8 mouse cellular contexts compared by ENCODE assay signal in the genomic region with DNA sequence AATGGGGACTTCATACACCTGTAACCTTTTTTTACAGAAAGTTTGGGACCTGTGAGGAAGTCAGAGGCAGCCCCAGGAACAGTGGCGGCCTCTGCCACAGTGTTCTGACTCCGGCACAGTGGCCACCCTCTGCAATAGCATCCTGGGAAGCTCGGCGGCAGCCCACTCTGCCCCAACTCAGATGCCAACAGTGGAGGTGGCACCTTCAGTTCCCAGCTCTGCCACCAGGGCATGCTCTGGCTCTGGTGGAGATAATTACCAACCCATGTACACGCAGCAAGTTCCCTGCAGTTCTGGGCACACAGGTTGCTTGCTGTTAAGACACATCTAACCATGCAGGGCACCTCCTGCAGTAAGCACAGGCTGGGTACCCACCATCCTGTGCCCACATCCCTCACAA. TPM values are rescaled to one million over a fixed set of nuclear protein-coding genes. Genes with fewer than 3 reads are reported as not detected.
DNase-seq lines count a peak whose midpoint lies in the region; ATAC-seq lines count a peak whose summit lies in the region.

No protein-coding gene starts in this region.

- H3K27me3 ChIP-seq in midbrain, embryonic 14.5 days (ENCODE audit: control insufficient read depth, insufficient read depth, low read length), result no peaks in the 10 kb centered on the region
- no peaks in the 10 kb centered on the region for H3K27me3 ChIP-seq in midbrain, embryonic 16.5 days (ENCODE audit: control insufficient read depth, insufficient read depth, low read depth, low read length)

- peaks cover 75% of the 10 kb centered on the region for H3K36me3 ChIP-seq in midbrain, embryonic 14.5 days (ENCODE audit: control insufficient read depth, insufficient read depth, low read length)
- peaks cover 10% of the 10 kb centered on the region for H3K36me3 ChIP-seq in midbrain, embryonic 16.5 days (ENCODE audit: control insufficient read depth, insufficient read depth, low read length)

- H3K9ac ChIP-seq in midbrain, embryonic 14.5 days (replicated peaks; ENCODE audit: low read length), result no peak overlapping the region
- no peak overlapping the region for H3K9ac ChIP-seq in midbrain, embryonic 16.5 days (ENCODE audit: low read depth, low read length)

- no peaks in the 10 kb centered on the region for H3K9me3 ChIP-seq in midbrain, embryonic 14.5 days (ENCODE audit: control insufficient read depth, low read length)
- H3K9me3 ChIP-seq in midbrain, embryonic 16.5 days (replicated peaks; ENCODE audit: control insufficient read depth, low read length, poor library complexity, severe bottlenecking), result no peaks in the 10 kb centered on the region

- H3K4me3 ChIP-seq in midbrain, embryonic 14.5 days (replicated peaks; ENCODE audit: low read depth, low read length), result no peak overlapping the region
- H3K4me3 ChIP-seq in midbrain, embryonic 16.5 days (ENCODE audit: low read depth, low read length), result no peak overlapping the region

- H3K27ac ChIP-seq in midbrain, embryonic 14.5 days (replicated peaks; ENCODE audit: low read depth, low read length), result no peak overlapping the region
- H3K27ac ChIP-seq in midbrain, embryonic 16.5 days (ENCODE audit: low read length), result no peak overlapping the region

- H3K4me2 ChIP-seq in midbrain, embryonic 14.5 days (ENCODE audit: low read length), result no peak overlapping the region
- H3K4me2 ChIP-seq in midbrain, embryonic 16.5 days (ENCODE audit: low read length), result no peak overlapping the region

- DNase-seq in heart, postnatal 10 days, result peak; percentile 15 to 17
- no peak for DNase-seq in heart, adult 8-10 months (ENCODE audit: low spot score)
- peak; percentile 53 for DNase-seq in midbrain, embryonic 14.5 days
- DNase-seq in cerebellum, adult 11 months, result peak; percentile 40
- peak; percentile 62 for DNase-seq in retina, postnatal 1 day
- DNase-seq in frontal cortex, postnatal 25 days (ENCODE audit: low spot score in 2 of 2), result no peak
- no peak for DNase-seq in heart, adult 9 months (ENCODE audit: low spot score in 2 of 2)

- WGBS in midbrain, embryonic 14.5 days, result 88% methylated on average over 5 of the region's 5 CpGs
- 90% methylated on average over 5 of the region's 5 CpGs for WGBS in midbrain, embryonic 16.5 days

- no peak for ATAC-seq in midbrain, embryonic 14.5 days (ENCODE audit: low FRiP score, low TSS enrichment)
- no peak for ATAC-seq in midbrain, embryonic 16.5 days

- intact Hi-C loops in heart, postnatal 10 days (cut with DNase I), result no loop called here

- no peaks in the 10 kb centered on the region for H3K4me1 ChIP-seq in midbrain, embryonic 14.5 days (ENCODE audit: control insufficient read depth, insufficient read depth, low read length)
- H3K4me1 ChIP-seq in midbrain, embryonic 16.5 days (ENCODE audit: control insufficient read depth, insufficient read depth, low read length), result no peaks in the 10 kb centered on the region

RNA-seq across cellular contexts. Expression of a gene that starts 55.7 kb away (rescaled TPM):
- 1 to 10 TPM; 2.0 to 2.9 TPM for total RNA-seq in heart, postnatal 10 days (2021)
- total RNA-seq in heart, adult 8-10 months (2022), result 1 to 10 TPM in 3 of 4 experiments, under 1 TPM in 1; 0.90 to 1.9 (median 1.7) TPM
- polyA plus RNA-seq in midbrain, embryonic 14.5 days (2014; fragmentation: Nextera tagmentation; extraction: Ambion mirVana), result 21.7 and 27.4 TPM in 2 replicates
- polyA plus RNA-seq in midbrain, embryonic 16.5 days (2015; fragmentation: Nextera tagmentation; extraction: Ambion mirVana), result 3.5 and 4.3 TPM in 2 replicates

Comparison
In these comparisons a context has a peak if more than half of its experiments do, and no peak if none do; other contexts are left out.
1. DNase-seq: peak in heart, postnatal 10 days (2 of 2), midbrain, embryonic 14.5 days (single experiment), cerebellum, adult 11 months (single experiment) and retina, postnatal 1 day (single experiment); none in heart, adult 8-10 months (single experiment), frontal cortex, postnatal 25 days (0 of 2) and heart, adult 9 months (0 of 2).